Mouse (Mus musculus) embryonic facial prominence, embryonic 12.5 days (tissue): ENCODE measurements at regions not wholly inside any gene's neighbourhood (a gene's known extent, or its start where the extent isn't known, plus 50 kb on each side); places are given as distances from the start of the nearest gene placed in this dataset.

Source experiments
- ATAC-seq: fragments of 200-750 bp; cut with Nextera tagmentation; 2 replicates; pipeline ENCODE4 v1.8.0; 2017; ENCODE audit not compliant: insufficient number of reproducible peaks, insufficient read depth, low FRiP score, low TSS enrichment
- H3K27ac ChIP-seq: fragments of 300-500 bp; sonication (generic); 2 replicates; pipeline ENCODE4 v1.5.1; 2016; ENCODE audit warnings: mild to moderate bottlenecking
- H3K27me3 ChIP-seq: fragments of 300-500 bp; sonication (generic); 2 replicates; pipeline ENCODE4 v1.6.1; 2016; ENCODE audit warnings: mild to moderate bottlenecking, moderate library complexity
- H3K36me3 ChIP-seq: fragments of 300-500 bp; sonication (generic); 2 replicates; pipeline ENCODE4 v1.6.1; 2016; ENCODE audit warnings: mild to moderate bottlenecking
- H3K4me1 ChIP-seq: fragments of 300-500 bp; sonication (generic); 2 replicates; pipeline ENCODE4 v1.6.1; 2016
- H3K4me2 ChIP-seq: fragments of 300-500 bp; sonication (generic); replicated peaks from 2 replicates; pipeline ENCODE4 v1.6.1; 2016; ENCODE audit warnings: mild to moderate bottlenecking, moderate library complexity
- H3K4me3 ChIP-seq: fragments of 300-500 bp; sonication (generic); 2 replicates; pipeline ENCODE4 v1.5.1; 2016; ENCODE audit warnings: mild to moderate bottlenecking
- H3K9ac ChIP-seq: fragments of 300-500 bp; sonication (generic); 2 replicates; pipeline ENCODE4 v1.6.1; 2016; ENCODE audit warnings: mild to moderate bottlenecking, moderate library complexity
- H3K9me3 ChIP-seq: fragments of 300-500 bp; sonication (generic); 2 replicates; pipeline ENCODE4 v1.6.1; 2016; ENCODE audit warnings: mild to moderate bottlenecking, moderate library complexity
- WGBS: fragments of 180-500 bp; shearing (Covaris S2); methylation state at CpG from one replicate; pipeline ENCODE4 v1.1.7; 2016; 5-methylcytosine and 5-hydroxymethylcytosine counted together

DNA sequence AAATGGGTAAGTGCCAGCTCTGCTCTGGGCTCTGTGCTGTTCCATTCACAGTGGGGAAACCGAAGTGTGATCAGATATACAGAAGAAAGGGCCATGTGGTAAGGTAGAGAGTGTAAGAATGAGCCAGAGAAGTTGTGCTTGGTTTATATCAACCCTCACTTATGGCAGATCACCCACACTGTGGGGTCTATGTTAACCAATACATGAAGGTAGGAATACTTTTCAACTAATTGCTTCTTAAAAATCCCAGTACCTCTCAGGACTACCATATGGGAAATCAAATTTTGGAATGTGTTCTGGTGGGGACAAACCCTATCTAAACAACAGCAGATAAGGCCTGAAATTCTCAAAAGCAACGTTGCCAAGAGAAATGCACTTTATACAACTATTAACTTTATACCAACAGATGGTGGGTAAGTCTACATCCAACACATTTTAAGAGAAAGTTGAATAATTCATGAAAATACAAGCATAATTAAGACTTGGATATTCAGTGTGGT lies 314.7 kb upstream of the 2610001J05Rik start:
- no peak overlapping the region for H3K27ac ChIP-seq
- WGBS, result 69% methylated on average over 2 of the region's 2 CpGs
- H3K36me3 ChIP-seq, result no peaks in the 10 kb centered on the region
- ATAC-seq, result no peak
- no peaks in the 10 kb centered on the region for H3K4me1 ChIP-seq
- no peak overlapping the region for H3K4me2 ChIP-seq
- no peaks in the 10 kb centered on the region for H3K27me3 ChIP-seq
- H3K9me3 ChIP-seq, result no peaks in the 10 kb centered on the region; the same call in 1 of the 2 replicates
- no peak overlapping the region for H3K4me3 ChIP-seq
- H3K9ac ChIP-seq, result no peak overlapping the region

DNA sequence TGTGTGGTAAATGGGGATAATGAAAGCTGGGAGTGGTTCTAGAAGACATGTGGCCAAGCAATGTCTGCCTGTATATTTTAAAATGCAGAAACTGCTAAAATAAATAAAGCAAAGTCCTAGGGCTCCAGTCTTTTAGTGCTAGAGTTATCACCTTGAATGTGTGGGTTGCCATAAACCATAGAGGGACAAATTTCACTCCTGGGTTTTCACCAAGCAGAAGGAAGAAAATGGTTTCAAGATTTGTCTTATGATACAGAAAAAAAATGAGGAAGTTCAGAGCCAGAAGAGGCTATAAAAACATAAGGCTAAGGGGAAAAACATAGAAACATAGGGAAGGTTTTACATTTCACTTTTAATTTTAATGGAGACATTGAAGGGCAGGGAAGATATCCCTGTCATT lies 276.1 kb upstream of the 2610001J05Rik start:
- H3K4me2 ChIP-seq, result no peak overlapping the region
- ATAC-seq, result no peak
- no peaks in the 10 kb centered on the region for H3K27me3 ChIP-seq
- H3K4me3 ChIP-seq, result no peak overlapping the region
- no peaks in the 10 kb centered on the region for H3K9me3 ChIP-seq
- no peaks in the 10 kb centered on the region for H3K36me3 ChIP-seq
- no peak overlapping the region for H3K27ac ChIP-seq
- H3K9ac ChIP-seq, result no peak overlapping the region
- H3K4me1 ChIP-seq, result no peaks in the 10 kb centered on the region

DNA sequence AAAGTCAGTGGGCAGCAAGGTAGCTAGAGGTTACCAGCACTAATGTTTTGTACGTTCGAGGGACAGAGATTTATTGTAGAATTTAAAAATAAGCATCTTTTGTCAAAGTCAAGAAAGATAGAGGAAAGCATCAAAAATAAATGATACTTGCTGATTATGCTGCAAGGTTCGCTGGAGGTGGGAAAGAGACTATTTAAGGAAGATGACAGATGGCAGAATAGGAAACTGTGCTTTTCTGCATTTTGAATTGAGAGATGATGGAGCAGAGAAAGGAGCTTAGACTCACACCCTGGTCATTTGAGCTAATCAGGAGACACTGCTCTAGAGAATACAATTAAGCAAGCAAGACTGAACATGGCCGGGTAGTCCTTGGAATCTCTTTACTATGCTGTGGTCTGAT lies 275.1 kb upstream of the 2610001J05Rik start:
- no peak overlapping the region for H3K4me2 ChIP-seq
- H3K4me1 ChIP-seq, result no peaks in the 10 kb centered on the region
- no peaks in the 10 kb centered on the region for H3K9me3 ChIP-seq
- H3K36me3 ChIP-seq, result no peaks in the 10 kb centered on the region
- H3K9ac ChIP-seq, result no peak overlapping the region
- H3K27ac ChIP-seq, result no peak overlapping the region
- ATAC-seq, result no peak
- no peak overlapping the region for H3K4me3 ChIP-seq
- no peaks in the 10 kb centered on the region for H3K27me3 ChIP-seq
- 86% methylated on average over 4 of the region's 4 CpGs for WGBS

DNA sequence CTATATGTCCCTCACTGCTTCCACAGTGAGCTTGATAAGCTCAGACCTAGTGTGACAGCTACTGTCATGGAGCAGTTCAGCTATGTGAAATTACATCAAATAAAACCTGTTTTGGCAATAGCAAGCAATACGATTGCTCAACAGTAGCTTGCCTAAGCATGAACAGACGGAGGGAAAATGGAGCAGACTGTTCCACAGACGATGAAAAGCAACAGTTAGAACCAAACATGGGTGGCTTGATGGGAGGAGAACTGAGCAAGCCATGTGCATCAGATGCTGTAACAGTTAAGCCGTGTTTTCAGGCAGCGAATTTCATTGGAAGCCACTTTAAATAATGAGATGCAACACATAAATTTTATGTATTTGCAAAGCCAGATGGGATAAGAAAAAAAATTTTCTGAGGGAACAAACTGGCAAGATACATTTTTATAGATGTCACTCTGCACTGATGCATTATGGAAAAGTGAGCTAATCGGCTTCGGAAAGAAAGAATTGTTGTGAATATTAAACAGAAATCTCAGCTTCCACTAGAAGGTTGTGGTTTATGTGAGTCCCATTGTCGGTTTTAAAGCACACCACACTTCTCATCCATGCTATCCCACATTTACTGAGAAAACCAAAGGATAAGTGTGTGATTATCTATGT lies 270.9 kb upstream of the 2610001J05Rik start:
- Histone ChIP-seq H3K4me1 (no peaks in the 10 kb centered on the region), H3K9me3 (no peaks in the 10 kb centered on the region), H3K9ac (no peak overlapping the region), H3K27ac (no peak overlapping the region), H3K4me2 (no peak overlapping the region), H3K27me3 (no peaks in the 10 kb centered on the region), H3K4me3 (no peak overlapping the region), H3K36me3 (no peaks in the 10 kb centered on the region)
- 83% methylated on average over 8 of the region's 8 CpGs for WGBS
- ATAC-seq, result no peak

DNA sequence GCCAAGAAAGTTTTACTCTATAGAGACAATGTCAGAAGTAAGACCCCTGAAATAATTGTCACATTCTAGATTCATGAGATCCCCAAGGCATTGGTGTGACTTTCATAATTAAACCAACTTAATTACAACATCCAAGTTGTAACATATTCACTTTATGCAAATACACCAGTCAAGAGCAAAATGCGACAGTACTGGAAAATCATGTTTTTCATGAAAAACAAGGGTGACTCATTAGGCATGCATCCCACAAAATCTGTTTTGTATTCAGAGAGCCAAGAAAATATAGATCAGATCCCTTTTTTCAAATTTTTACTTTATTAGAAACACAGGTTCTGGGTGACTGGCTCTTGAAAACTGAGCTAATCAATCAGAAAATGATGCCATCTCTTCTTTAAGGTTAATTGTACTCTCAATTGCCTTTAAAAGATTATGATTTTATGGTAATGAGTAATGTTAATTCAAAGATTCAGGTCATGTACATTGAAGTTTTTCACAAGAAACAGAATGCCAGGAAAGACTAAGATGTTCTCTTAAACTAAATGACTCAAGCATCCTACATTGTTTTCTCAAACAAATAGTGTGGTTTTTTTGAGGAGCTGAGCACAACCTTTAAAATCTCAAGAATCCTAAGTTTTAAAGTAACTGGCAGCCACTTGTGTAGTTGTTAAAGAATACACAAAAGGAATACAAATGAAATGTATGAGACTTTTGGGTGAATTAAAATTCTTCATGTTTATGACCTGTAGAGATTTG lies 259.2 kb upstream of the 2610001J05Rik start:
- H3K27ac ChIP-seq, result no peak overlapping the region
- no peak overlapping the region for H3K4me2 ChIP-seq
- no peaks in the 10 kb centered on the region for H3K4me1 ChIP-seq
- no peak for ATAC-seq
- H3K27me3 ChIP-seq, result no peaks in the 10 kb centered on the region
- no peaks in the 10 kb centered on the region for H3K36me3 ChIP-seq
- H3K9me3 ChIP-seq, result no peaks in the 10 kb centered on the region
- WGBS, result 74% methylated on average over 1 of the region's 1 CpGs
- no peak overlapping the region for H3K9ac ChIP-seq
- H3K4me3 ChIP-seq, result no peak overlapping the region

DNA sequence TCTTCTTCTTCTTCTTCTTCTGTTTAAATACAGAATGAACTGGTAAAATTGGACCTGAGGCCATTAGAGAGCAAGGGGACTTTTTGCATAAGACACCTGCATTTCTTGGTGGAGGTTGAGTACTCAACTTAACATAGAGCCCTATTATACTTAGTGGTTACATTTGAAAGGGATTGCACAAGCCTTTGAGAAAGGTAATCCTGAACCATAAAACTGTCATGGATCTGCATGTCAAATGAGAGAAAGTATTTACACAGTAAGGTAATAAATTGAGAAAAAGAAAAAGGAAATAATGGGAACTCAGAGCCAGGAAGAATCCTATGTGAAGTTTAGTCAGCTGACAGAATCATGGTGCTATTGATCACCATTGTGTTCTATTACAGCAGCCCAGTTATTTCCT lies 258.1 kb upstream of the 2610001J05Rik start:
- ATAC-seq, result no peak
- H3K4me2 ChIP-seq, result no peak overlapping the region

DNA sequence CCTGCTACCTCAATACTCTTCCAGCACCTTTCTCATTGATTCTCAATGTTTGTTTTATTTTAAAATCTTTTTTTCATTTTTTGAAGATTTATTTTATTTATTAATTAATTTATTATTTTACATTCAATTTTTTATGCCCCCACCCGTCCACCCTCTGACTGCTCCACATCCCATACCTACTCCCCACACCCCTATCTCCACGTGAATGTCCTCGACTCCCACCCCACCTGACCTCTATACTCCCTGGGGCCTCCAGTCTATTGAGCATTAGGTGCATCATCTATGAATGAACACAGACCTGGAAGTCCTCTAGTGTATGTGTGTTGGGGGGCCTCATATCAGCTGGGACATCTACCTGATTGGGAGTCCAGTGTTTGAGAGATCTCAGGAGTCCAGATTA lies 251.0 kb upstream of the 2610001J05Rik start:
- Histone ChIP-seq H3K9ac (no peak overlapping the region), H3K4me1 (no peaks in the 10 kb centered on the region), H3K27ac (no peak overlapping the region), H3K4me2 (no peak overlapping the region), H3K36me3 (no peaks in the 10 kb centered on the region), H3K27me3 (no peaks in the 10 kb centered on the region), H3K9me3 (no peaks in the 10 kb centered on the region), H3K4me3 (no peak overlapping the region)
- WGBS, result 84% methylated on average over 3 of the region's 3 CpGs
- no peak for ATAC-seq

More for the DNA sequence above, 258.1 kb upstream of the 2610001J05Rik start:
- Histone ChIP-seq H3K27me3 (no peaks in the 10 kb centered on the region), H3K4me1 (no peaks in the 10 kb centered on the region), H3K9me3 (no peaks in the 10 kb centered on the region), H3K36me3 (no peaks in the 10 kb centered on the region), H3K4me3 (no peak overlapping the region), H3K27ac (no peak overlapping the region), H3K9ac (no peak overlapping the region)

DNA sequence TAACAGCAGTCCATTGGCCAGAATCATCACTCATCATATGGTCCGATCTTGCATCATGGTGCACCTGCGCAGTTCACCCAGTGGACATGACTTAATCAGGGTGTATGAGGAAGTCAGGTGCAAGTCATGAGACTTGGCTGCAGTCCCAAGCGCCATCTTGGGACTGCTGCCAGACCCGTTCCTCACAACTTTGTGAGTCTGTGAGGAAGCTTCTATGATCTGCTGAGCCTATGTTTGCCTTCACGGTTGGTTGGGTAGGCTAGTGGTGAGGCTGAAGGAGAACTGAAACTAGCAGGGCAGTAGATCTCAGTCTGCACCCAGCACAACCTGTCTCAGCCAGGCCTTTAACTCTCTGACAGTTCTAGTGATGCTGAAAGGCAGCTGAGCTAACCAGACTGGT lies 250.2 kb upstream of the 2610001J05Rik start:
- no peaks in the 10 kb centered on the region for H3K4me1 ChIP-seq
- H3K9ac ChIP-seq, result no peak overlapping the region
- 95% methylated on average over 5 of the region's 5 CpGs for WGBS
- no peak overlapping the region for H3K27ac ChIP-seq
- no peaks in the 10 kb centered on the region for H3K9me3 ChIP-seq
- no peak for ATAC-seq
- no peak overlapping the region for H3K4me2 ChIP-seq
- no peaks in the 10 kb centered on the region for H3K36me3 ChIP-seq
- no peak overlapping the region for H3K4me3 ChIP-seq
- no peaks in the 10 kb centered on the region for H3K27me3 ChIP-seq

DNA sequence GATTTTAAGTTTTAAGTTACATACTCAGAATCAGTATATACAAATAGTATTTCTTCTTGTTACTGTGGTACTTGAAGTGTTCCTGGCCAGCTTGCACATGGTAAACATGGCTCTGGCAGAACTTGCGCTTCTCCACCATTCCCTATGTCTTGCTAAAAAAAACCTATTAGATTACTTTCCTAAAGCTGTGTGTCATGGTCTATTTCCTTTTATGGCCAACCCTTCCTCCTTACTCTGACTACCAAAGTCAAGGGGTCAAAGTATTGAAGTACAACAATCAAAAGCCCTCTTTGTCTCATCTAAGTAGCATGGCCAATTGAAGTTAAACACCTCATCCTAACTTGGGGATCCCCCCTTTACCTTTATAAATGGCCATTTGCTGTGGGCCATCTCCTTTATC lies 223.6 kb upstream of the 2610001J05Rik start:
- H3K4me3 ChIP-seq, result no peak overlapping the region
- no peak overlapping the region for H3K4me2 ChIP-seq
- 73% methylated on average over 1 of the region's 1 CpGs for WGBS
- H3K9me3 ChIP-seq, result no peaks in the 10 kb centered on the region
- no peak for ATAC-seq
- no peaks in the 10 kb centered on the region for H3K36me3 ChIP-seq
- no peaks in the 10 kb centered on the region for H3K27me3 ChIP-seq
- no peaks in the 10 kb centered on the region for H3K4me1 ChIP-seq
- no peak overlapping the region for H3K9ac ChIP-seq
- H3K27ac ChIP-seq, result no peak overlapping the region

DNA sequence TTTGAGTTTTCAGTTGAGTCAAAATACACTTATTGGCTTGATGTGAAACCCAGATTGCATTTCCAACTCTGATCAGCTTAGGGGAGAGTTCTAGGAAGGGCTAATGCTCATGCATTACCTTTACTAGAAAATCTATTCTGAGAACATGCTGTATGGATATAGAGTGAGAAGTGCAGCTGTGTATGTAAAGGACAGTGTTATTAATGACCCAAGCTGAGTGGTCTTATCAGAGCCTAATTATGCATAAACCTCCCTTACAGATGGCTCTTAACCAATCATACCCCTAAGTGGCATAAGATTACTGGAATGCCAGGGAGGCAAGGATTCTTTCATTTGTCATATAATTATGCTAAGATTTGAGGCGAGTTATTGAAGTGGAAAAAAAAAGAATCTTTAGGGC lies 210.6 kb upstream of the 2610001J05Rik start:
- Histone ChIP-seq H3K4me3 (no peak overlapping the region), H3K4me1 (no peaks in the 10 kb centered on the region), H3K9me3 (no peaks in the 10 kb centered on the region), H3K27ac (no peak overlapping the region), H3K9ac (no peak overlapping the region), H3K27me3 (no peaks in the 10 kb centered on the region), H3K4me2 (no peak overlapping the region), H3K36me3 (no peaks in the 10 kb centered on the region)
- ATAC-seq, result no peak
- 72% methylated on average over 1 of the region's 1 CpGs for WGBS

DNA sequence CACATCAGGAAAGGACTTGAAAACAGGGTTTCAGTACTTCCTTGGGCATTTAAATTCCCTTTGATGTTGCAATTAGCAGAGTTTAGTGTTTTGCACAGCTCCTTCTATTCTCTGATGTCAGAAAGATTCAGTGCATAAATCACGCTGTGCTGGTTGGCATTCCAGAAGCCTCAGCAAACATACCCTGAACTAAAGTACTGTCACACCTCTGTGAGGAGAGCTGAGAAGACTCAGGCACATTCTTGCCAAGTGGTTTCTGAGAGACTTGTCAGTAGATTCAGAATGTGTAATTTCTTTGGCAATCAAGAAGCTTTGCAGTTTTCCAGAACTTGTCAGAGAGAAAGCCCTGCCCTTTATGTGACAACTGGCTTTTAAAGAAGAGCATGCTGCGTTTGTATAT lies 192.4 kb upstream of the 2610001J05Rik start:
- Histone ChIP-seq H3K4me2 (no peak overlapping the region), H3K4me3 (no peak overlapping the region), H3K36me3 (no peaks in the 10 kb centered on the region), H3K9me3 (no peaks in the 10 kb centered on the region), H3K4me1 (no peaks in the 10 kb centered on the region), H3K9ac (no peak overlapping the region), H3K27ac (no peak overlapping the region), H3K27me3 (no peaks in the 10 kb centered on the region)
- WGBS, result 76% methylated on average over 2 of the region's 2 CpGs
- ATAC-seq, result no peak

DNA sequence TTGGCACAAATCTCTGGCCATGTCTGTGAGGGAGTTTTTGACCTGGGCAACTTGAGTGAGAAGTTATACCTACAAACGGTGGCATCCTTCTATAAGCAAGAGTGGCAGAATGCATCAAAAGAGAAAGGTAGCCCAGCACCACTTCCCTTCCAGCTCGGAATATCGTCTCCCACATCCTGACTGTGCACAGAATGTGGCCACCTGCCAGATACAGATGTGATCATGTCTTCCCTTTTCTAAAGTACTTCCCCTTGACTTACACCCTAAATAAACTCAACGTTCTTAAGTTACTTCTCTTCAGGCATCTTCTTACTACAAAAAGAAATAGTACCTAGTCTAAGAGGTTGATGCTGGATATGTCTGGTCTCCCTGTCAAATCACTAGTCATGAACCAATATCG lies 175.2 kb upstream of the 2610001J05Rik start:
- H3K9me3 ChIP-seq, result no peaks in the 10 kb centered on the region
- no peaks in the 10 kb centered on the region for H3K4me1 ChIP-seq
- ATAC-seq, result no peak
- no peaks in the 10 kb centered on the region for H3K36me3 ChIP-seq
- WGBS, result 89% methylated on average over 5 of the region's 5 CpGs
- no peak overlapping the region for H3K4me3 ChIP-seq
- H3K27me3 ChIP-seq, result no peaks in the 10 kb centered on the region
- H3K4me2 ChIP-seq, result no peak overlapping the region
- no peak overlapping the region for H3K27ac ChIP-seq
- no peak overlapping the region for H3K9ac ChIP-seq
